Mouse (Mus musculus) C2C12 (cell line): ENCODE results near the gene Frem2. TPM values are rescaled to one million over a fixed set of nuclear protein-coding genes. Genes with fewer than 3 reads are reported as not detected.

Experiments used
- H3K27me3 ChIP-seq: one replicate; pipeline ENCODE4 v1.6.1; 2011; ENCODE audit not compliant: control insufficient read depth, insufficient read depth, insufficient read length
- H3K36me3 ChIP-seq: one replicate; pipeline ENCODE4 v1.6.1; 2011; ENCODE audit not compliant: control insufficient read depth, insufficient read depth
- H3K4me3 ChIP-seq: one replicate; pipeline ENCODE4 v1.5.1; 2011; ENCODE audit warnings: mild to moderate bottlenecking, control low read depth; ENCODE audit not compliant: poor library complexity, insufficient read depth, severe bottlenecking
- H3K79me2 ChIP-seq: one replicate; pipeline ENCODE4 v1.6.1; 2011; ENCODE audit not compliant: control insufficient read depth, insufficient read depth
- H3K79me3 ChIP-seq: one replicate; pipeline ENCODE4 v1.6.1; 2011; ENCODE audit warnings: low read depth, control low read depth
- H3ac ChIP-seq: one replicate; pipeline ENCODE3; 2011; ENCODE audit warnings: low read depth; ENCODE audit not compliant: control insufficient read depth, insufficient read length
- CEBPB ChIP-seq: IDR thresholded peaks from one replicate; pipeline ENCODE4 v1.6.1; 2011; ENCODE audit warnings: low read depth, mild to moderate bottlenecking, control low read depth, moderate library complexity
- CTCF ChIP-seq: IDR thresholded peaks from one replicate; pipeline ENCODE4 v1.5.1; 2011; ENCODE audit not compliant: control insufficient read depth, insufficient read depth, insufficient read length
- FOSL1 ChIP-seq: IDR thresholded peaks from one replicate; pipeline ENCODE4 v1.8.0; 2011; ENCODE audit warnings: mild to moderate bottlenecking, low read length; ENCODE audit not compliant: poor library complexity, insufficient read depth, severe bottlenecking
- MAX ChIP-seq: IDR thresholded peaks from one replicate; pipeline ENCODE4 v1.6.1; 2011; ENCODE audit warnings: mild to moderate bottlenecking, control low read depth
- MYOD1 ChIP-seq: IDR thresholded peaks from one replicate; pipeline ENCODE4 v1.6.1; 2011; ENCODE audit warnings: low read depth; ENCODE audit not compliant: control insufficient read depth, insufficient read length
- MYOG ChIP-seq: IDR thresholded peaks from one replicate; pipeline ENCODE4 v1.6.1; 2011; ENCODE audit not compliant: control insufficient read depth, insufficient read length; ENCODE audit errors: extremely low read depth
- USF1 ChIP-seq: IDR thresholded peaks from one replicate; pipeline ENCODE4 v1.6.1; 2011; ENCODE audit warnings: low read depth, mild to moderate bottlenecking, control low read depth, moderate library complexity
- polyA plus RNA-seq: library from polyadenylated mRNA; unstranded; fragments of >200 nt; fragmentation: generic; extraction: Trizol; gene quantifications from one replicate; pipeline ENCODE4 v1.2.1, GENCODE M21; 2012; ENCODE audit warnings: missing spikeins

Gene Frem2
- polyA plus RNA-seq, 1 experiment, result not detected

DNA sequence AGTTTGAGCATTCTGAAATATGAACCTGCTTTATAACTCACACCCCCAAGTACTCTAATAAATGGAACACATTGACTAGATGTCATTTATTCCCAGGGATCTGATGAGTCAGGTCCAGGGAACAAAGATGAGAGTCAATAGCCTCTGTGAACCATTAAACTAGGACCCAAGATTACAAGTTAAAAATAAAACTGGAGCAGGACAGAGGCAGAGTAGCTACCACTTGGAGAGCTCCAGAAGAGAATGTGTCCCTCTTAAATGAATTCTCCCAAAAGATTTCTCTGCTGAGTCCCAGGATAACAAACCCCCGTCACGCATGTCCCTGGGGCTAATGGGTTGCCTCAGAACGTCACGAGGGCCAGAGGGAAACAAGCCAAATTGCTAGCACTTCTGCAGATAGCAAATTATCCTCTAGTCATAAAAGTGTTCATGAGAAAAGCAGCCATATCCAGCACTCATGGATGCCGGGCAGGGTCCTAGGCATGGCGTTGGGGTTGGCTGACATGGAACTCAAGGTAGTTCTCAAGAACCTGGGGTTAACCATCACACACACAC is 158.7 kb downstream of the Frem2 start:
- Histone ChIP-seq H3K36me3 (no peaks in the 10 kb centered on the region), H3K79me3 (no peaks in the 10 kb centered on the region)

DNA sequence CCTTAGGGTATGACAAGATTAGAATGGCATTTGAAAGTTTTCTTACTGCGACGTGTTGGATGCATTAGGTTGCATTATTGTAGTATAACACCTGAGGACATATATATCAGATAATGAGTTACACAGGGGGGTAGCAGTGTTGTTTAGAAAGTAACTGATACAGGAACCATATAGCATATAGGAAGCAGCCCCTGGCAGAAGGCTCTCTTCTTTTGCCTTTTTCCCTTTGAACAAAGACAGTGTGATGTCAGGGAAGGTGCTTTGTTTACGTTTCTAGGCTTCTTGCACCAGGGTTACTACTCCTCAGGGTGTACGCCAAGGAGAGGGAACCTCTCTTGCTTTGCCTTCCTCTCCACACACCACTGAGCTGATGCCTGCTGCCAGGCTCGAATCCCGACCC is 168.8 kb downstream of the Frem2 start, which contains the start of gene Stoml3:
Stoml3 (plus strand) TSS at position 301 of the 400 bp plus-strand sequence.
- H3K79me2 ChIP-seq, result no peaks in the 10 kb centered on the region
- H3K79me3 ChIP-seq, result no peaks in the 10 kb centered on the region
- H3K27me3 ChIP-seq, result peaks cover 3% of the 10 kb centered on the region
- no peak within 1 kb of the TSS for H3K4me3 ChIP-seq
- no peaks in the 10 kb centered on the region for H3K36me3 ChIP-seq
- no peak within 1 kb of the TSS for H3ac ChIP-seq
- TF ChIP-seq FOSL1 (no peak), CTCF (no peak), CEBPB (no peak), MAX (no peak), USF1 (no peak), MYOD1 (no peak), MYOG (no peak)

More for the DNA sequence above, 158.7 kb downstream of the Frem2 start:
- H3K79me2 ChIP-seq, result no peaks in the 10 kb centered on the region
- H3K27me3 ChIP-seq, result peaks cover 10% of the 10 kb centered on the region
- no peak for TF ChIP-seq CTCF
- TF ChIP-seq MYOG, result no peak
- no peak for TF ChIP-seq FOSL1
- no peak overlapping the region for H3ac ChIP-seq
- no peak overlapping the region for H3K4me3 ChIP-seq

DNA sequence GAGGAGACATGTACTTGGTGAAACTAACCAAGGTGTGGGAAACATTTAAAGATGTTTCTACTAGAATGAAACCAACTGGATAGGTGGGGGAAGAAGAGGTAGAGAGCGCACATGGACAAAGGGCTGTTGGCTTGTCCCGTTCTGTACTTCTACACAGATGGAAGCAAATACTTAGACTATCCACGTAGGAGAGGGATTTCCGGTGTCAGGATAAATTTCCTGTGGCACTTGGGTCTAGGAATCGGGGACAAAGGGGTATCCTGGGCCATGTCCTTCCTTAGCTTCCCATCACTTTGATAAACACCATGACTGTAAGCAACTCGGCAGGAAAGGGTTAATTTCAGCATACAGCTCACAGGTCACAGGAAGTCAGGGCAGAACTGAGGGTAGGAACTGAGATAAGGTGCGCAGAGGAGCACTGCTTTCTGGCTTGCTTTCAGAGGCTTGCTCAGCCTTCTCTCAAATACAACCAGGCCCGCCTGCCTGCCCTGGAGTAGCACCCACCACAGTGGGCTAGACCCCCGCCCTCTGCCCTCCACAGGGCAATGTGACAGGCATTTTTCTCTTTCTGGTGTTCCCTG is 170.1 kb downstream of the Frem2 start:
- Histone ChIP-seq H3ac (no peak overlapping the region), H3K79me2 (no peaks in the 10 kb centered on the region), H3K79me3 (no peaks in the 10 kb centered on the region), H3K4me3 (no peak overlapping the region), H3K36me3 (peaks cover 6% of the 10 kb centered on the region), H3K27me3 (no peaks in the 10 kb centered on the region)
- TF ChIP-seq MAX (no peak), MYOG (no peak), FOSL1 (no peak), USF1 (no peak), MYOD1 (no peak), CEBPB (no peak), CTCF (no peak)

DNA sequence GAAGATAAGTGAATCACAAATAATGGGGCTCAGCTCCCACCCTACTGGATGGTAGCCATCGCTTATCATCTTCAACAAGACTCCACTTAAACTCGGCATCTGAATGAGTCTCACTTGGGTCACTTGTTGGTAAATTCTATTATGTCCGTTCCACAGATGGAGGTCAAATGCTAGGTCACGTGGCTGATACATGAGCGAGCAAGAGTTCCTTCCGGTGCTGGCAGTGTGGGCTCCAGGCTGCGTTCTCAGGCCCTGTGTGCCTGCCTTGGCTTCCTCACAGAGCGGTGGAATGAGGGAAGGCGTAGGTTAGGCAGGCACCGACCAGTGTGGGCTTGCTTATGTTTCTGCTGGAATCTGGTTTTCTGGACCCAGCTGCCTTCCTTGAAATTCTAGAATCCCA is 170.6 kb downstream of the Frem2 start:
- TF ChIP-seq CEBPB (no peak), CTCF (no peak), MYOD1 (no peak), FOSL1 (no peak), USF1 (no peak), MYOG (no peak), MAX (no peak)
- no peaks in the 10 kb centered on the region for H3K79me3 ChIP-seq
- H3ac ChIP-seq, result no peak overlapping the region
- no peaks in the 10 kb centered on the region for H3K79me2 ChIP-seq
- no peak overlapping the region for H3K4me3 ChIP-seq
- peaks cover 11% of the 10 kb centered on the region for H3K36me3 ChIP-seq
- H3K27me3 ChIP-seq, result no peaks in the 10 kb centered on the region

DNA sequence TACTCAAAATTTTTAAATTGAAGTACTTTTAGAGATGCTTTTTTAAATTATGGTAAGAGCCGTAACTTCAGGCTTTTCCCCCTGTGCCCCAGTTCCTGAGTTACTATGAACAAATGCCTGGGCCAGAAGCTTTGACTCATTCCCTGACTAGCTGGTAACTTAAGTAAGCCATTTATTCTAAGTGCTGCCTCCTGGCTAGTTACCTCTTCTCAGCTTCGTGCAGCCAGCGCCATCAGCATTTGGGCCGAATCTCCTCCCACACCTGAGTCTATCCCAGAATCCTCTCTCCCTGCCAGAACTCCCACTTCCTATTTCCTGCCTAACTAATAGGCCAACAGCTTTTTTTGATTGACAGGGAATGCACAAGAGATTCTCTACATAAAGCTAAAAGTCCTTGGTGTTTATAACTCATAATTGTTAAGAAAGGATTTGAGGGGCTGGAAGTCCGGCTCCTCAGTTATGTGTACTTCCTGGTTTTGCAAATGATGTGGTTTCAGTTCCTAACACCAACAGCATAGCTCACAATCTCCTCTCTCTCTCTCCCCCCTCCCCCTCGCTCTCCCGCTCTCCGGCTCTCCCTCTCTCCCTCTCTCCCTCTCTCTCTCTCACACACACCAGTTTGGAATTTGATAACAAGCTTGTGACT is 173.6 kb downstream of the Frem2 start:
- Histone ChIP-seq H3K79me3 (no peaks in the 10 kb centered on the region), H3K4me3 (no peak overlapping the region), H3K27me3 (no peaks in the 10 kb centered on the region), H3K79me2 (no peaks in the 10 kb centered on the region), H3ac (no peak overlapping the region), H3K36me3 (peaks cover 36% of the 10 kb centered on the region)
- TF ChIP-seq FOSL1, result no peak
- no peak for TF ChIP-seq CEBPB
- TF ChIP-seq MYOG, result no peak
- TF ChIP-seq USF1, result no peak
- TF ChIP-seq MYOD1, result no peak
- TF ChIP-seq MAX, result no peak
- TF ChIP-seq CTCF, result no peak
